Mouse (Mus musculus) erythroblast, adult 5-6 weeks (primary cell): ENCODE data around the gene Ube2q1. TPM values are rescaled to one million over a fixed set of nuclear protein-coding genes. Genes with fewer than 3 reads are reported as not detected.

Experiments used
- ATAC-seq: replicated peaks from 2 replicates; pipeline ENCODE4 v1.8.0; 2016; ENCODE audit warnings: moderate number of reproducible peaks, mild to moderate bottlenecking, moderate TSS enrichment, inconsistent platforms; ENCODE audit not compliant: poor library complexity, low FRiP score, severe bottlenecking
- total RNA-seq, 2 experiments: library from RNA; stranded (forward) in 1 of 2; stranded (reverse) in 1 of 2; fragments of 150-400 nt in 1 of 2; fragments of 200-764, 138-1000 nt in 1 of 2; gene quantifications; 2 replicates each; pipeline versions ENCODE4 v1.2.3 to v1.2.4; 2015 to 2017; ENCODE audit warnings: low replicate concordance in 2 of 2

The Ube2q1 gene
- total RNA-seq (2015; ENCODE audit: low replicate concordance) (21.5 and 25.1 TPM in 2 replicates), total RNA-seq (2017; ENCODE audit: low replicate concordance) (14.2 and 30.1 TPM in 2 replicates)

- ATAC-seq, result peak; percentile 71
Observed at GRCm38 (mm10) chr3:89772968-89773709, at the start of gene Ube2q1. TSS of gene Ube2q1 (plus strand) at chr3:89773616.

DNA sequence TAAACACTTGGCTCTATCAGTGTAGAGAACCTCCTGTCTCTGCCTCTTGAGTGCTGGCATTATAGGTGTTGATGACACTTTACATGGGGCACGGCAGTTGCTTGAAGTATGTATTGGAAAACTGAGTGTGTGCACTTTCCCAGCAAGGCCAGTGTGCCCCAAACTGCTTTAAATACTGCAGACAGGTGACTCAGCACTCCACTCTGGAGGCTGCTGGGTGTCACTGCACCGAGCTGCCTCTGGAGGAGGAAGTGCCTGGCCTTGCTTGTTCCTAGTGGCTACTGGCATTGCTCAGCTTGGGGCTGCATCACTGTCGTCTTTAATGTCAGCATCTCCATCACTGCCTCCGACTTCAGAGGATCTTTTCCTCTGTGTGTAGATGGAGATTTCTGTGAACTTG is 46.4 kb upstream of the Ube2q1 start:
- no peak for ATAC-seq

DNA sequence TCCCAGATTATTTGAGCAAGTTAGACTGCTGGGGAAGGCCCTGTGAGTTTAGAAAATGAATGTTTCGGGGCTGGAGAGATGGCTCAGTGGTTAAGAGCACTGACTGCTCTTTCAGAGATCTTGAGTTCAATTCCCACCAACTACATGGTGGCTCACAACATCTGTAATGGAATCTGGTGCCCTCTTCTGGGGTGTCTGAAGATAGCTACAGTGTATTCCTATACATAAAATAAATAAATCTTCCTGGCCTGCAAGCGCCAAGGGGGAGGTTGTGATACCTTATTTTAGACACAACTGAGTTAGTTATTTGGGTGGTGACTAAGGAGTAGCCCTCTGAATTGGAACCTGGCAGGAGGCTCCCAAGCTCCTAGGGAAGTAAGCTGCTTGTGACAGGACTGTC is 44.6 kb upstream of the Ube2q1 start:
- ATAC-seq, result no peak

DNA sequence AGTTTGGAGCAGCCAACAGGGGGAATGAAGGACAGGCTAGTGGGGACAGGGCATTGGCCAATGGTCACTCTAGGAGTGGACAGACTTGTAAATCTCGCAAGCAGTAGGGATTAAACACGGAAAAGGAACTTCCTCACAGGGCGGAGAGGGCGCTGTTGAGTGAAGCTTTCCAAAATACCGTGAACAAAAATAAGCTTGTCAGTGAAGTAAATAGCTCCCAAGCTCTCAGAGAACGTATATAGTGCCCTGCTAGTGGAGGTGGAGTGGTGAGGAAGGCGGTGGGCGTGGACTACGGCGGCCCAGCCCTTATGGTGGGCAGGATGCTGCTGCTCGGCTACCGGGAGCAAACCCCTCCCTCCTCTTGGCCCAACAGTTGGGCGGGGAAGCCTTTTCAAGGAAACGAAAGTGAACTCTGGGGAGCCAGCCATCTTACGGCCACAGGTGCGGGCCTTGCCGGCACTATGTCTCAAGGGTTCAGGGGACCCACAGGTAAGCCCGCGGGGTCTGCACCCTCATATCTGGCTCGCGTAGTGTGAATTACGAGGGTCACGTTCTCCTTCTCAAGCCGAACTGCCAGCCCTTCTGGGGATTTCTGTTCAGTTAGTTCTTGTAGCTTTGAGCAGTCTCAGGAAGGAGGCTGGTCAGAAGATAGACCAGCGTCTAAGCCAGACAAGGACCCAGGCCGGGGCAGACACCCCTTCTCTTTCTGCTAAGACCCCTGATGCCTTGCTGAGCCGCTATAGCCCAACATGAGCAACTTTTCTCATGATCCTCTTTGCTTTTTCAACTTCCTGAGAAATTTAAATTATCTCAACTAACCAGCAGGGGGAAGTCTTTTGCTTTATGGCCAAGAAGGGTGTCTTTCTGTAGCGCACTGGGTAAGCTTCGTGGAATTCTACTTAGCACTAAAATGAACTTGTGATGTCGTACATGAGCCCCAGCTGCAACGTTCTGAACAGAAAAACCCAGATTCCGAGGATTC is 42.8 kb upstream of the Ube2q1 start:
- ATAC-seq, result peak; percentile 92

DNA sequence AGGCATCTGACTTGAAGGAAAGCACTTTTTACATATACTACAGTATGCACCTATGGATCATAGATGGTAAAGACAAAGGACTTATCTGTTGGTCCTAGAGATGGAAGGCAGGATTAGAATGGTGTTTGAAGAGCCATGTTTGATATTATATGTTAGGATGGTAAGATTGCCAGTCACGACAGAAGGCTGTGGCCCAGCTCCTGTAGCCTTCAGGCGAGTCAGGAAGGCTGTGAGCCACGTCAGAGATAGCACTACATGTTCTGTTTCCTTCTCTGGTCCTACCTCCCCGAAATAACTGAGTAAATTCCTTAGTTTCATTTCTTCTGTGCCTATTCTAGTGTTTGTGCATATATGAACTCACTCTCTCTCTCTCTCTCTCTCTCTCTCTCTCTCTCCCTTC is 41.3 kb upstream of the Ube2q1 start:
- ATAC-seq, result no peak

DNA sequence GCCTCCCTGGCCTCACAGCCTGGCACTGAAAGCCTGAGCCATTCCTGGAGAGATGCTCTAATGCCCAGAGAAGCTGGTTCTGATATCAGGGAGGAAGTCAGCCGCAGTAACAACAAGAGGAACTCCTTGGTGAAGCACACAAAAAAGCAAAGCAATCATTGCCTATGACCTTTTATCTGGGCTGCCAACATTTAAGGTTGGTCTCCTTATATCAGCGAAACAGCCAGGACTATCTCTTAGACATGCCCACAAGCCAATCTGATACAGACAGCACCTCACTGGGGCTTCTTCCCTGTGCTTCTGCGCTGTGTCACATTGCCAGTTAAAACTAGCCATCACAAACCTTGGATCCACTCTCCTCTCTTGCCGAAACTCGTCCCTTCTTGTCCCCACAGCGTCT is 34.9 kb upstream of the Ube2q1 start:
- ATAC-seq, result no peak

DNA sequence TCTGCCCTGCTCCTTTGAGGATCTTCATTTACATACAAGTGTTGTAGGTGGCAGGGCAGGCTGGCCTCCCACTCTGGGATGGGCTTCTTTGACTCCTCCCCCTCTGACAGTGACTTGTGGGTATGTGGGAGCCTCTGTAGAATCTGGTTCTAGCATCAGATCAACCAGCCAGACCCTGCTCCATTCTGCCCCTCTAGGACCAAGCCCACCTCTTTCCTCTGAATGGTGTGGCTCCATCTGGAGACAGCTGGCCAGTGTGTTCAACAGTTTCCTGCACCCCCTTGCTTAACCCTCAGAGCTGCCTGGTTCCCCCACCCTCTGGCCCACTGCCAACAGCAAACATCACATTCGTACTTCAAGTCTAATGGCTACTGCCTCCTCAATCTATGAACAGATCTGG is 21.1 kb upstream of the Ube2q1 start:
- no peak; the same call in 1 of the 2 replicates for ATAC-seq

DNA sequence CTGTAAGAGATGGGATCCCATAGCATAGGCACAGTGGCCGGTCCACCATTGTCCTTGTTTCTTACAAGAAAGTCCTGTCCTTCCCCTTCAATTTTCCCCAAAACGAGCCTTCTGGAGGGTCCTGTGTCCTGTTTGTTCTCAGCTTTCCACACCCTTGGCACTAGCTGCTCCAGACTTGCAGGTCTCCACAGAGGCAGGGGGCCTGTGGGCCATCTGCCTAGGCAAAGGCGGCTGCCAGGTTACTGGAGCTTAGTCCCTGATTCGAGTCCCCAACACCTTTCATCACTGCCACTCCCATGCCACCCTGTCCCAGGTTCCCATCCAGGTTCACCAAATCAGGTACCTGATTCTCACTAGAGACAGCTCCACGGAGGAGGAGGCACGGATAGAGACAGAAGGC is 18.1 kb upstream of the Ube2q1 start:
- no peak for ATAC-seq

- no peak for ATAC-seq
Observed at GRCm38 (mm10) chr3:89757851-89758250, 15.6 kb upstream of the Ube2q1 start.

- no peak for ATAC-seq
Observed at GRCm38 (mm10) chr3:89759786-89760185, 13.6 kb upstream of the Ube2q1 start.

GRCm38 (mm10) chr3:89764119-89764724 is 9.2 kb upstream of the Ube2q1 start, which contains the start of gene Chrnb2:
TSS of gene Chrnb2 (minus strand) at chr3:89764632.
- peak; percentile 56 for ATAC-seq

DNA sequence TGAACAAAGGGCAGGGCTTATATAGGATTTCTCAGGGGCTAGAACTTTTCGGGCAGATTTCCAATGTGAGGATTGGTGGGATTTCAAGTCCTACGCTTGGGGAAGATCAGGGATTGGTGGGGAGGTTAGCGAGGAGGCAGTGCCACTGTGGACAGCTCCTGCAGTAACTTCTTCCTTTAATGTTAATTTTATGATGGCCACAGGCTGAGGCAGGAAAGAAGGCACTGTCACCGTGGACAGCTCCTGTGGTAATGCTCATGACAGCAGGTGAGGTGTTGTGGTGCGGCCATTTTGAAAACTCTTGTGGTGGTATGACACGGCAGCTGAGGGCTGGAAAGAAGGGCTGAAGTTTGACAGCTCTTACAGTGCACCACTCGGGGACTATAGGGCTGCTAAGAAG is 3.8 kb upstream of the Ube2q1 start:
- ATAC-seq, result no peak

DNA sequence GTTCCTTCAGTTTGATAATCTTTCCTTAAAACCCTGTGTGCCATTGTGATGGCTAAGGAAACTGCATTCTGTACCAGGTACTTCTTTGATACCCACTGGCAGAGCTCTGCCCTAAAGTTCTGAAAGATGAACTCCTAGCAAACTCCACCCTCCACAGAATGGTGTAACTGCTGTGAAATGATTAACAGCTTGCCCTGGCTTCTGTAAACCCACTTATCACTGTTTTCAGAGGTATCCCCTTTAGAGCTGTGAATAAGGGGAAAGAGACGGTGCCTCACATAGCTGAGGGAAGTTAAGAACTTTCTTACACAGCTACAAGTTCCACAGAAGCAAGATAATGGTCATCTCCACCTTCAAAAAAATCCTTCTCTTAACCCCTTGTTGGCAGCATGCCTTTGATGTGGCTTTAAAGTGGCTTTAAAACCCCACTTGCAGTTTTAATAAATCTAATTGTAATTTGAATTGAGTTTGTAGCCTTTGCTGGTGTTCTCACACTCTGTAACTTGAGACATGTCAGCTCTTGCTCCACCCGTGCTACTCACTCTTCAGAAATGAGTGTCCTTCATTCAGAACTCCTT is 2.9 kb upstream of the Ube2q1 start:
- ATAC-seq, result no peak

GRCm38 (mm10) chr3:89772588-89772967 is 838 bp upstream of the Ube2q1 start:
- peak; percentile 78 for ATAC-seq

DNA sequence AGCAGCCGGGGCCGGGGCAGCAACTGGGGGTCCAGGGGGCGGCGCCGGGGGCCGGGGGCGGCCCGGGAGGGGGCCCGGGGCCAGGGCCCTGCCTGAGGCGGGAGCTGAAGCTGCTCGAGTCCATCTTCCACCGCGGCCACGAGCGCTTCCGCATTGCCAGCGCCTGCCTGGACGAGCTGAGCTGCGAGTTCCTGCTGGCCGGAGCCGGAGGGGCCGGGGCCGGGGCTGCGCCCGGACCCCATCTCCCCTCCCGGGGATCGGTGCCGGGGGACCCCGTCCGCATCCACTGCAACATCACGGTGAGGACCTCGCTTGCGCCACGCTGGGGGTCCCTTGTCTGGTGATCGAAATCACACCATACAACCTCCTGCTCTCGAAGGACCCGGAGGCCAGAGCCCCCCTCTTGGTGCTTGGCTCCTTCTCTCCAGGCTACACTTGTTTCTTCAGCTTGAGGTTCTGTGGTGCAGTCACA is 360 bp downstream of the Ube2q1 start:
- no peak for ATAC-seq

DNA sequence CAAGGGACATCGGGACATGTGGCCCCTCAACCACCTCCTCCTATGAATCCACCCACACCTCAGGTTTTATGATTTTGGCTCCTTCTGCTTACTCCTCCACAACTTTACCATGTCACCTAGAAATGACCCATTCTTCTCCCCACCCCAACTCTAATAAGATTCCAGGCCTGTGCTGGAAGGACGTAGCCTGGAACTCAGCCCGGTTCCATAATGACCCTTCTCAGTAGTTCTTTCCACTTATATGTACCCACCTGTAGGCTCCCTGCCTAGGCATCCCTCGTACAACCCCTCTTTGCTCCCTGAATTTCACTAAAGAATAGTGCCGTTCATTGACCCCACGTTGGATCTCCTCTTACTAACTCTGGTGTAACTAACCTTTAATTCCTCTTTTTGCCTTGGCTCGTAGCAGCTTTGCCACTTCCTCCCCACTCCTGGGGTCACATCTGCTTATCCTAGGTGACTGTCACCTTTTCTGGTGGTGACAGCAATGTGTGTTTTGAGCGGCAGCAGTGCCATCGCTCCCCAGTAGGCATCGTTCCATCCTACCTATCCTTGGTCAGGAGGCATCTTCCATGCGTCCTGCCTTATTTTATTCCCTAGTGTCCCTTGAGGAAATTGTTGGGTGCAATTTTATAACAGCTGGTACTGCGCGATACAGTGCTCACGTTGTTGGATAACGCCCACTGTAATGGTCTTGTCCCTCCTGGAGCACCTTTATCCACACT is 982 bp downstream of the Ube2q1 start:
- no peak for ATAC-seq

GRCm38 (mm10) chr3:89776001-89776400 is 2.6 kb downstream of the Ube2q1 start:
- no peak for ATAC-seq

GRCm38 (mm10) chr3:89780102-89780501 is 6.7 kb downstream of the Ube2q1 start:
- ATAC-seq, result no peak

DNA sequence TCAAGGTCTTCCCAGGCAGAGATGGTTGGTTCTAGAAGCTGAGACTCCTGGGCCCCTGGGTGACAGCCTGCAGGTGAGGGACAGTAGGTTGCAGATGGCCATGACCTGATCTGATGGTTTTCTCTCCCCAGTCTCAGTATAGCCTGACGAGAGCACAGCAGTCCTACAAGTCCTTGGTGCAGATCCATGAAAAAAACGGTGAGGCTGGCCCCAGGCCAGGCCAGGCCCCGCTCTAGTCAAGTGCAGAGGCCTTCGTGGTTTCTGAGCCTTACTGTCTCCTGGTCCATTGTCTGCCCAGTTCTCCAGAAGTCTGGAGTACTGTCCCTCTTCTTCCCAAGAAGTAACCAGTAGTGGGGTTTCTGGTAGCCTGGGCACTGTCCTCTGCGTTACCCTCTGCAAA is 8.2 kb downstream of the Ube2q1 start:
- no peak for ATAC-seq
